Mouse (Mus musculus) embryonic facial prominence, embryonic 10.5 days (tissue): ENCODE data around the gene Rpl36. TPM values are rescaled to one million over a fixed set of nuclear protein-coding genes. Genes with fewer than 3 reads are reported as not detected.

ENCODE experiments used
- DNase-seq: peaks from one replicate; pipeline ENCODE4 v3.0.0-alpha.2; 2017; ENCODE audit warnings: low spot score
- H3K27ac ChIP-seq: fragments of 300-500 bp; sonication (generic); replicated peaks from 2 replicates; pipeline ENCODE4 v1.5.1; 2016; ENCODE audit warnings: mild to moderate bottlenecking
- H3K27me3 ChIP-seq: fragments of 300-500 bp; sonication (generic); replicated peaks from 2 replicates; pipeline ENCODE4 v1.6.1; 2016; ENCODE audit warnings: low read depth, mild to moderate bottlenecking; ENCODE audit not compliant: poor library complexity, severe bottlenecking
- H3K36me3 ChIP-seq: fragments of 300-500 bp; sonication (generic); replicated peaks from 2 replicates; pipeline ENCODE4 v1.6.1; 2016; ENCODE audit warnings: mild to moderate bottlenecking, moderate library complexity
- H3K4me1 ChIP-seq: fragments of 300-500 bp; sonication (generic); 2 replicates; pipeline ENCODE4 v1.6.1; 2016
- H3K4me3 ChIP-seq: fragments of 300-500 bp; sonication (generic); 2 replicates; pipeline ENCODE4 v1.5.1; 2016; ENCODE audit warnings: mild to moderate bottlenecking, moderate library complexity
- H3K9me3 ChIP-seq: fragments of 300-500 bp; sonication (generic); 2 replicates; pipeline ENCODE4 v1.6.1; 2016; ENCODE audit warnings: mild to moderate bottlenecking
- WGBS: fragments of 180-500 bp; shearing (Covaris S2); methylation state at CpG from one replicate; pipeline ENCODE4 v1.1.7; 2016; 5-methylcytosine and 5-hydroxymethylcytosine counted together
- polyA plus RNA-seq: library from polyadenylated mRNA; unstranded; fragments of >200 nt; fragmentation: Nextera tagmentation; extraction: Ambion mirVana; gene quantifications from 2 replicates; pipeline ENCODE4 v1.2.1, GENCODE M21; 2016

Gene Rpl36
- polyA plus RNA-seq = 1,580 and 1,631 TPM in 2 replicates

DNA sequence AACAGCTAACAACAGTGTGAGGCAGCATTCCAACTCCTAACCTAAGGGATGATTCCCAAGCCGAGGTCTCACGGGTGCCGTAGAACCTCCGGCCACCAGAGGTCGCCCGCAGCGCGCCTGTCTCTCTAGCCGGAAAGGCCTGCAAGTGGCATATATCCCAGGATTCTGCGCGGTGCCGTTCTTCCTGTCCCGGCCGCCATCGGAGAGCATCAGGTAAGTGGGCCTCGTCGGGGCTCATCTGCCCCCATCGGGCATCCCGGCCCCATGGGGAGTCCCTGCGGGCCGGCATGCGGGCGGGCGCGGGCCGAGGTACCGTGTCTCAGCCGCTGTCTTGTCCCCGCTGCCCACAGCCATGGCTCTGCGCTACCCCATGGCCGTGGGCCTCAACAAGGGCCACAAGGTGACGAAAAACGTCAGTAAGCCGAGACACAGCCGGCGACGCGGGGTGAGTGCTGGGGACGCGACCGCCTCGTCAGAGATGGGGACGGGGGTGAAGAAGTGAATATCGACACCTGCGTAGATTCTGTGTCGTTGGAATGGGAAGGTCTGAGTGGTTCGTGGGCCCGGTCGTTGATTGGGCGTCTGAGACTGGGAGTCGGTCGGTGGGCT, at the start of gene Rpl36:
TSS of gene Rpl36 (plus strand) at position 181 of the 609 bp plus-strand sequence.
- Histone ChIP-seq H3K9me3 (no peaks in the 10 kb centered on the region), H3K36me3 (peaks cover 44% of the 10 kb centered on the region), H3K27ac (peak within 1 kb of the TSS; percentile 97), H3K27me3 (no peaks in the 10 kb centered on the region), H3K4me1 (peaks cover 53% of the 10 kb centered on the region), H3K4me3 (peak within 1 kb of the TSS; percentile 87)
- DNase-seq = peak; percentile 96
- WGBS = under 1% methylated on average over 52 of the region's 52 CpGs

- H3K27ac ChIP-seq = no peak overlapping the region
- peaks cover 100% of the 10 kb centered on the region for H3K36me3 ChIP-seq
- H3K4me1 ChIP-seq = no peaks in the 10 kb centered on the region
- H3K4me3 ChIP-seq = no peak overlapping the region
- no peak for DNase-seq
- H3K9me3 ChIP-seq = no peaks in the 10 kb centered on the region
- WGBS = 95% methylated on average over 29 of the region's 29 CpGs
- H3K27me3 ChIP-seq = no peaks in the 10 kb centered on the region
Observed at GRCm38 (mm10) chr17:56566293-56566692, 46.9 kb upstream of the Rpl36 start.

DNA sequence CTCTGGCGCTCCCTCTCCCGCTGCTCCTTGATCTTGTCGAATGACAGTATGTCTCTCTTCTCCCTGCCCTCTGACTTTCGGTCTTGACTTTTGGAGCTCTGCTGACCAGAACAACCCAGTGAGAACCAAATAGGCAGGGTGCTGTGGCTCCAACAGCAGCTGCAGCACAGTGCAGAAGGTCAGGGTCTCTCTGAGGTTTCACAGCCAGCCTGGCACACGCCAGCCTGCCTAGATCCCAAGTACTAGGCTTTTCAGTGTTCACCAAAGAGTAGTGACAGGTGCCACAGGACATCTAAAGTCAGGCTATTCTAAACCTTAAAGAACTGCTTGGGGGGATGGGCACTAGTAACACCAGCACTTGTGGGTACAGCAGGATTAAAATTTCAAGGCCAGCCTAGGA, 46.3 kb upstream of the Rpl36 start:
- Histone ChIP-seq H3K4me3 (no peak overlapping the region), H3K27me3 (no peaks in the 10 kb centered on the region), H3K36me3 (peaks cover 100% of the 10 kb centered on the region), H3K4me1 (no peaks in the 10 kb centered on the region), H3K9me3 (no peaks in the 10 kb centered on the region), H3K27ac (no peak overlapping the region)
- 92% methylated on average over 5 of the region's 5 CpGs for WGBS
- no peak for DNase-seq

DNA sequence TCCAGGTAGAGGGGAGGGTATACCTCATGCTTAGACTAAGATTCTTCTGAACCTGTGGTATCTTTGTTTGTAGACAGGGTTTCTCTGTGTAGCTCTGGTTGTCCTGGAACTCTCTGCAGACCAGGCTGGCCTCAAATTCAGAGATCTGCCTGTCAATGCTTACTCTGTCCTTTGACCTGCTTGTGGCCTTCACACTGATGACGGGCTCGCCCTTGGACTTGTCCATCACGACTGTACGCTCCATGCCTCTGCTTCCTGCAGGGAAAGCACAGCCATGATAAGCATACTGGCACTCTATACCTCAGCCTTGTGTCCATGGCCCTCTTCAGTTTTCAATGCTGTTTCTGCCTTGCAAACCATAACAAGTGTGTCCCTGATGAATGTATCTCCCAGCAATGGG, 45.8 kb upstream of the Rpl36 start:
- Histone ChIP-seq H3K4me1 (no peaks in the 10 kb centered on the region), H3K36me3 (peaks cover 100% of the 10 kb centered on the region), H3K27ac (no peak overlapping the region), H3K4me3 (no peak overlapping the region), H3K27me3 (no peaks in the 10 kb centered on the region), H3K9me3 (no peaks in the 10 kb centered on the region)
- 96% methylated on average over 4 of the region's 4 CpGs for WGBS
- no peak for DNase-seq

- WGBS = 91% methylated on average over 4 of the region's 4 CpGs
- no peak for DNase-seq
- H3K36me3 ChIP-seq = peaks cover 99% of the 10 kb centered on the region
- H3K27me3 ChIP-seq = no peaks in the 10 kb centered on the region
- H3K27ac ChIP-seq = no peak overlapping the region
- H3K4me1 ChIP-seq = no peaks in the 10 kb centered on the region
- H3K4me3 ChIP-seq = no peak overlapping the region
- no peaks in the 10 kb centered on the region for H3K9me3 ChIP-seq
Observed at GRCm38 (mm10) chr17:56570287-56570686, 42.9 kb upstream of the Rpl36 start.

DNA sequence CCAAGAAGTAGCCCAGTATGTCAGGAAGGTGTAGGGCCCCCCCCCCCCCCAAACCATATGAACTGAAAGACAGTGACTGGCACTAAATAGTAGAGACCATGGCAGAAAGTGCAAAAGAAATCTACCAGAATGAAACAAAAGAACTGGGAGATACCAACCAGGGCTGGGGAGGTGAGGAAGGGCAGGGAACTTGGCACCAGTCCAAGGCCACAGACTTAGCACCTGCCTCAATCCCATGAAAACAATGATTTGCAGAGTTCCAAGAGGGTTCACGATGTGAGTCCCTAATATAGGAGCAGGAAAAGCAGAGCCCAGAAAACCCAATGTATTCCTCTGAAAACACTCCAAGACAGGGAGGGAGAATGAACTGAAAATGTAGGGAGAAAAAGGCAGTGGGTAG, 41.1 kb upstream of the Rpl36 start:
- no peak overlapping the region for H3K4me3 ChIP-seq
- no peaks in the 10 kb centered on the region for H3K4me1 ChIP-seq
- H3K27ac ChIP-seq = no peak overlapping the region
- H3K27me3 ChIP-seq = no peaks in the 10 kb centered on the region
- no peaks in the 10 kb centered on the region for H3K9me3 ChIP-seq
- 90% methylated on average over 1 of the region's 1 CpGs for WGBS
- H3K36me3 ChIP-seq = peaks cover 97% of the 10 kb centered on the region
- no peak for DNase-seq

GRCm38 (mm10) chr17:56572939-56573338, 40.3 kb upstream of the Rpl36 start:
- no peaks in the 10 kb centered on the region for H3K4me1 ChIP-seq
- peaks cover 97% of the 10 kb centered on the region for H3K36me3 ChIP-seq
- WGBS = 96% methylated on average over 3 of the region's 3 CpGs

DNA sequence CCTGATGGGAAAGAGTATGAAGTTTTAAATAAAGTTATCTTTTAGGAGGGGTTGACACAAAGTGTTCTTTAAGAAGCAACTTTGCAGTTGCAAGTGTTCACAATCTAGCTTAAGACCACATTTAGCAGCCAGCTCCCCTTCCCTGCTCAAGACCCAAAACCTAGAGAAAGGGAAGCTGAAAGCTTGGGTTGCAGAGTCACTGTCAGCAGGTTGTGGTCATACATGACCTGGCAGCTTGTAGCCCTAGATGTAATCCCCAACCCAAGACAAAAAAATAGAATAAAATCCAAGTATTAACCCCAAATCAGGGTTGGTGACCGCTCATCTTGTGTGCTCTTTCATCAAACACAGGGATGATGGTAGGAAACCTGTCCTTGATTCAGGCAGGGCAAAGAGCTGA, 30.1 kb upstream of the Rpl36 start:
- Histone ChIP-seq H3K36me3 (peaks cover 72% of the 10 kb centered on the region), H3K4me3 (peak overlapping the region; percentile 80), H3K4me1 (peaks cover 46% of the 10 kb centered on the region), H3K27ac (peak overlapping the region; percentile 94), H3K9me3 (no peaks in the 10 kb centered on the region), H3K27me3 (no peaks in the 10 kb centered on the region)
- no peak for DNase-seq
- WGBS = 80% methylated on average over 1 of the region's 1 CpGs

More at GRCm38 (mm10) chr17:56572939-56573338, 40.3 kb upstream of the Rpl36 start:
- DNase-seq = no peak
- H3K27ac ChIP-seq = no peak overlapping the region
- no peak overlapping the region for H3K4me3 ChIP-seq
- no peaks in the 10 kb centered on the region for H3K9me3 ChIP-seq
- no peaks in the 10 kb centered on the region for H3K27me3 ChIP-seq

- H3K27me3 ChIP-seq = no peaks in the 10 kb centered on the region
- peaks cover 46% of the 10 kb centered on the region for H3K4me1 ChIP-seq
- 4% methylated on average over 33 of the region's 33 CpGs for WGBS
- DNase-seq = no peak
- H3K36me3 ChIP-seq = peaks cover 72% of the 10 kb centered on the region
- H3K9me3 ChIP-seq = no peaks in the 10 kb centered on the region
- peak overlapping the region; percentile 80 for H3K4me3 ChIP-seq
- peak overlapping the region; percentile 94 for H3K27ac ChIP-seq
Observed at GRCm38 (mm10) chr17:56583611-56584256, 29.5 kb upstream of the Rpl36 start.

- peak within 1 kb of the TSS; percentile 80 for H3K4me3 ChIP-seq
- WGBS = under 1% methylated on average over 92 of the region's 101 CpGs
- H3K27ac ChIP-seq = peak within 1 kb of the TSS; percentile 94
- DNase-seq = peak; percentile 99
- H3K36me3 ChIP-seq = peaks cover 72% of the 10 kb centered on the region
- H3K27me3 ChIP-seq = no peaks in the 10 kb centered on the region
- peaks cover 46% of the 10 kb centered on the region for H3K4me1 ChIP-seq
- no peaks in the 10 kb centered on the region for H3K9me3 ChIP-seq
Observed at GRCm38 (mm10) chr17:56584257-56585130, 28.7 kb upstream of the Rpl36 start, which contains the start of the genes Safb2 and Safb. Safb2 (minus strand) TSS chr17:56584585. Safb (plus strand) TSS chr17:56584825.

GRCm38 (mm10) chr17:56585171-56585821, 27.9 kb upstream of the Rpl36 start:
- DNase-seq = peak; percentile 67
- no peaks in the 10 kb centered on the region for H3K9me3 ChIP-seq
- H3K27me3 ChIP-seq = no peaks in the 10 kb centered on the region
- H3K27ac ChIP-seq = peak overlapping the region; percentile 94
- WGBS = under 1% methylated on average over 61 of the region's 61 CpGs
- H3K4me1 ChIP-seq = peaks cover 46% of the 10 kb centered on the region
- peak overlapping the region; percentile 80 for H3K4me3 ChIP-seq
- H3K36me3 ChIP-seq = peaks cover 72% of the 10 kb centered on the region

DNA sequence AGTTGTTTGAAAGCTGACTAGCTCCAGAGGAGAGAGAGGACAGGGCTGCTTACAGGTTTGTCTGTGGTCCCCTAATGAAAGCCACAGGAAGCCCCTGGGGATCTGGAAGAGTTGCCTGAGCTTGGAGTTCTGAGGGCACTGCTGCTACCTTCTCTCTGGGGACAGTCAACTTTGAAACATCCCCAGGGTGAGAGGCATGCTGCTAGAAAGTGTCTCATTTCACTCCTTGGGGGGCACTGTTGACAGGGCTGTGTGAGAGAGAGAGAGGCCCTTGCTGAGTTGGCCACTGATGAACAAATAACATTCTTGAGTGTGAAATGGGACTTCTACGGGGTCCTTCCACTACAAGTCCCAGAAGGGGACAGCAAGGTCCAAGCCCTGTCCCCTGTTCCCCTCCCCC, 25.4 kb upstream of the Rpl36 start:
- WGBS = 89% methylated on average over 1 of the region's 1 CpGs

More for the DNA sequence above, 25.4 kb upstream of the Rpl36 start:
- Histone ChIP-seq H3K9me3 (no peaks in the 10 kb centered on the region), H3K4me1 (peaks cover 37% of the 10 kb centered on the region), H3K4me3 (peak overlapping the region; percentile 80; the same call in 1 of the 2 replicates), H3K27me3 (no peaks in the 10 kb centered on the region), H3K36me3 (peaks cover 72% of the 10 kb centered on the region), H3K27ac (no peak overlapping the region)
- DNase-seq = no peak
